Mouse (Mus musculus) kidney, postnatal 25 days (tissue): ENCODE results near the gene Strn3.
"Not testable (repeated sequence)": the region's sequence is repeated elsewhere in the genome, so short reads cannot be mapped to it uniquely, and the experiment has no call there.

Experiments
- DNase-seq, 2 experiments: peaks; one replicate each; pipeline ENCODE4 v3.0.0; 2021; ENCODE audit warnings: mixed read lengths in 2 of 2

Strn3 gene

DNA sequence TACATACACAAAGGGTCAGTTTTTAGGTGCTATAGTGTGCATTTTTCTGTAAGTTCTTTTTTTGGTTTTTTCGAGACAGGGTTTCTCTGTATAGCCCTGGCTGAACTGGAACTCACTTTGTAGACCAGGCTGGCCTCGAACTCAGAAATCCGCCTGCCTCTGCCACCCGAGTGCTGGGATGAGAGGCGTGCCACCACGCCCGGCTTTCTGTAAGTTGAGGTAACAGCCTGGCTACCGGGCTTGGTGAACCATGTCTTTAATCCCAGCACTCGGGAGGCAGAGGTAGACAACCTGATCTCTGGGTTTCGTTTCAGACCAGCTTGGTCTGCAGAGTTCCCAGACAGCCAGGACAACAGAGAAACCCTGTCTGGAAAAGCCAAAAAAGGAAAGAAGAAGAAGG is 1.2 kb upstream of the Strn3 start:
- peak in 1 of 2 experiments; percentile 49 for DNase-seq

DNA sequence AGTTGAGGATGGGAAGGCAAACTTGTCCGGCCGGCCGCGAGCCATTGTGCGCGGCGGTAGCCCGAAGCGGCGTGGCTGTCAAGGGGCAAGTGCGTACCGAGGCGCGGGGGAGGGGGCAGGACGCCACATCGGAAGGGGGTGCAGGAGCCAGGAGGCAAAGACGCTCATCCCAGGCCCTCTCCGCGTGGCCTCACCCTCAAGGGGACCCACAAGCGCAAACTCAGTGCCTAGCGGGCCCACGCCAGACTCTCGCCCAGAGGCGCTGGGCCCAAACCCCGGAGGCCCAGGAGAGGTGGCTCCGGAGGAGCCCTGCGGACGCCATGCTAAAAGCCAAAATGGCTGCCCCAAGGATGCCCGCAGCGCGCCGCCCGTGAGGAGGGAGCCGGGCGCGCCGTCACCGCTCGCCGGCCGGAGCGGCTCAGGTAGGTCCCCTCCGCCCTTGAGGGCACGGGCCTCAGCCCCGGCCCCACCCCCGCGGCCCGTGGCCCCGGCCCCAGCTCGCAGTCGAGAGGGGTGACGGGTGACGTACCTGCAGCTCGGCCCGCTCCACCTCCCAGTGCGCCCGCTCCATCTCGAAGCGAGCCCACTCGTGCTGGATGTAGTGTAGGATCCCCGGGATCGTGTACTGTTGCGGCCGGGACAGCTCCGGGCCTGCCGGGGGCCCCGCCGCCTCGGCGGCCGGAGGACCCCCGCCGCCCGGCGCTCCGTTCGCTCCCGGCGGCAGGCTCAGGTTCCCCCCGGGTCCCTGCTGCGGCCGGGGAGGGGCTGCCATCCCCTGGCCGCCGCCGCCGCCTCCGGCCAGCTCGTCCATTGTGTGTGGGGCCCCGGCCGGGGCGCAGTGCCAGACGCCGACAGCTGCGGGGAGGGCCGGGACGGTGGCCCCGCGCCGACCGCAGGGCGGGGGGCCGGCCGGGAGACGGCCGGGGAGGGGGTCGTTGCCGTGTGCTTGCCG is 528 bp downstream of the Strn3 start, which contains the start of gene Ap4s1:
Ap4s1 (plus strand) TSS at position 141 of the 952 bp plus-strand sequence.
- peak; percentile 68 to 87 for DNase-seq

DNA sequence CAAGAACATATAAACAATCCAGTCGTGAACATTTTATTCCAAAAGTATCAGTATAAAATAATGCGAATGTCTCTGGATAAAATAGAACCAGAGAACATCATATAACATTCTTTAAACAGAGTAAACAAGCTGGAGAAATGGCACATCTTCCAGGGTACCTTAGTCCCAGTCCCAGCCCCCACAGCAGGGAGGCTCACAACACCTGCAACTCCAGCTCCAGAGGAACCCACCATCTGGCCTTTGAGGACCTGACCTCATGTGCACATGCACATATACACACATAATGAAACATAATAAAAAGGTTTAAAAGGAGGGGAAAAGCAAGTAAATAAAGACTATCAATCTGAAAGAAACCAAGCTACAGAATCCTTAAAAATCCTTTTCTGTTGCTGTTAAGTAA is 3.2 kb downstream of the Strn3 start:
- no peak for DNase-seq

DNA sequence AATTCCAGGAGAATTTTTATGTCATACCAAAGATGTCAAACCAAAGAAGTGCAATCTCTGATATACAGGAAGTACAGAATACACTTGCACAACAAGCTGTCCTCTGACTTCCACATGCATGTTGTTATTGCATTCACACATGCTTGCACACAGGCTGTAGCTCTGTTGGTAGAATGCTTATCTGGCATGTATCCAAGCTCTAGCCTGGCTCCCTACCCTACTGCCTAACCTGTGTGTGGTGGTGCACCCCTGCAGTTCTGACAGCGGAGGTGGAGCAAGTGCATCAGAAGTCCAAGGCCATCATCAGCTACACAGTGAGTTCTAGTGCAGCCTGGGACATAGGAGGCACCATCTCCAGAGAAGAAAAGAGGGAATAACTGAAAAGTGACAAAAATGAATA is 12.9 kb downstream of the Strn3 start:
- peak; percentile 38 to 54 for DNase-seq

DNA sequence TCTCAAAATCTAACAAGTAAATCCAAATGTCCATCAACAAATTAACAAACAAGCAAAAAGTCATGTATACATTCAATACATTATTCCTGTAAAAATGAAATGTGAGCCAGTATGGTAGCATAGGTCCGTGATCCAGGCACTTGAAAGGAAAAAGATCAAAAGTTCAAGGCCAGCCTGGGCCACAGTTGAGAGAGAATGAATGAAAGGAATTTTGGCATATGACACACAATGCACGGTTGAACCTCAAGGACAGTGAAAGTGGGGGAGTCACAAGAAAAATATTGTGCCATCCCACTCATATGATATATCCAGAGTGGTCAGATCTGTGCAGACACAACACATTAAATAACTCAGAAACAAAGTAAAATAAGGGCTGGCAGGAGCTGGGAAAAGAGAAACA is 15.3 kb downstream of the Strn3 start:
- DNase-seq, result no peak

DNA sequence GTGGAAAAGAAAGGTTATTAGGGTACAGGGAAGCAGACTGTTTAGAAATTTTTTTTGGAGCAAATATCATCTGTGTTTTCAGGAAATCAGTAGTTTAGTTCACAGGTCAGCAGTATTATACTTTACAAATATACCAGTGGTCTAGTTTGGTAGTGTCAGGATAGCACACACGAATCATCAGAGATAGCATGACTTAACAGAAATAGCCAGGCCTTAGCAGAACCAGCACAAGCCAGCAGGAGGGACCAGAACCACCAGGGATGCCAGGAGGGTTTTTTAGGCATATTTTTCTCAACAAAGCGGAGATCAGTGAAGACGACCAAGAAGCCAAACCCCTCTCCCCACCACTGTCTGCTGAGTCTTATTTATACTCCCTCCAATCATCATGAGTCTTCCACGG is 18.4 kb downstream of the Strn3 start:
- DNase-seq, result no peak

DNA sequence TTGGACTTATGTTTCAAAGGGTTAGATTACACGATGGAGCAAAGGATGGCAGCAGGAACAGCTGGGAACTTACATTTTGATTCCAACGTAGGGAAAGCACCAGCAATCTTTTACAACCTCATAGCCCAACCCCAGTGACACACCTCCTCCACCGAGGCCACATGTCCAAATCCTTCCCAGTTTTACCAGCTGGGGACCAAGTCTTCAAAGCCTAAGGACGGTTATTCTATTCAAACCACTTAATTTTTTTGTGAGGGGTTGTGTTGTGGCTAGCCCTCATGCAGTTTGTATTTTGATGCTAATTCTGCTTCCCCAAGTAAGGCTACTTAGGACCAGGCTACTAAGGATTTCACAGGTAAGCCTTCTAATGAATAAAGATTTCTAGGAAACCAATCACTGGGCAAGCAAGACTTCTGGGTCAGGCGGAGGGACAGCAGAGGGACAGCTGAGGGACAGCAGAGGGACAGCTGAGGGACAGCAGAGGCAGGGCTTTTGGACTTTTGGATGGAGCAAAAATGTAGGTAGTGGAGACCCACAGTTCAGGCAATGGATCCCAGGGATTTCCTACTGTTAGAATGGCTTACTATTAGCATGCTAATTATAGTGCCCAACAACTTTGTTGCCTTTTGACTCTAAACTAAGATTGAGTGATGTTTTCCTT is 20.3 kb downstream of the Strn3 start:
- no peak for DNase-seq

DNA sequence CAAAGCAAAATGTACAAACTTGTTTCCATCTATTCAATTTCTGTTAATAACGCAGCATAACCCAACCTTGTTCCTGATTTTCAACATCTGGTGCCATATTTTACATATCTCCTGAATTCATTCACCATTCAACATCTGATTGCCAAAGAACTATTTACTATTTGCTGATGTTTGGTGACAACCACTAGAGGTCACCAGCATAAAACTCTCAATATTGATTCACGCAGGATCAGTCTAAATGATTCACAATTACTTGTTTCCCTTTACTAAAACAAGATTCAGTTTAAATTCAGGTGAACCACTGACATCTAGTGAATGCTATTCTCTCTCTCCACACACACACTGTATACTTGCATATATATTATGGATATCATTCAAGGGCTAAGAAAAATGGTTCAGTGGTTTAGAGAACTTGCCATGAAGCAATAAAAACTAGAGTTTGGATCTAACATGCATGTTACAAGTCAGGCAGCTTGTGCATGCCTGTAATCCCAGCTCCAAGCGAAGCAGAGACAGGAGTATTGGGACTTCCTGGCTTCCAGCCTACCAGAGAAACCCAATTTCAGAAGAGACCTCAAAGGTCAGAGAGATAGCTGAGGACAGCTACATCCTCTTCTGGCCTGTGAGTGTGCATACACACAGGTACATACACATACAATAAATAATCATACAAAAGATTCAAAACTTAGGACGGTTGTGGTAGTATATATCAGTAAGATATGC is 24.8 kb downstream of the Strn3 start:
- no peak for DNase-seq

DNA sequence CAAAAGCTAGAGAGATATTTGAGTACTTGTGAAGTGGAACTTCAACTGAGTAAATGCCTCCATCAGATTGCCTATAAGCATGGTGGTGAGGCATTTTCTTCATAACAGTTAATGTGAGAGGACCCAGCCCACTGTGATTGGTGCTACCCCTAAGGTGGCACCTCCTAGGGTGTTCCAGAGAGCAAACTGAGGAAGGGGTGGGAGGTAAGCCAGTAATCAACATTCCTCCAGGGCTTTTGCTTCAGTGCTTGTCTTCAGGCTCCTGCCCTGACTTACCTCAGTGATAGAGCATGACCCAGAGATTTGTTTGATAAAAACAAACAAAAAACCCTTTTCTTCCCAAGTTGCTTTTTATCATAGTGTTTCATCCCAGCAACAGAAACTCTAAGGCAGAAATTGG is 27.8 kb downstream of the Strn3 start:
- no peak for DNase-seq

DNA sequence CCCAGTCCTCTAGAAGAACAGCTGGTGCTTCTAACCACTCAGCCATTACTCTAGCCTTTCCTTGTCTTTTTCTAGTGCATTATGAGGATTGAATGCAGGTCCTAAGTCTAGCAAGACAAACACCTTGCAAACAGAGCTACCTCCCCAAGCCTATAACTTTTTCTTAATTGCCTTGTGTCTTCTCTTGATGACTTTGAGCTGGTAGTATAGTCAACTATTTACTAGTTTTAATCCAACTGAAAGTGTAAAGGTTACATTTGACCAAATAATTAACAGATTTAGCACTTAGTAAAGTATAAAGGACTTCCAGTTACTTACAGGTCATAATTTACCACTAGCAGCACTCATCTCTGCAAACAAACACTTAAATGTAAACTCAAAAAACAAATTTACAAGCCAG is 28.7 kb downstream of the Strn3 start:
- DNase-seq, result no peak

DNA sequence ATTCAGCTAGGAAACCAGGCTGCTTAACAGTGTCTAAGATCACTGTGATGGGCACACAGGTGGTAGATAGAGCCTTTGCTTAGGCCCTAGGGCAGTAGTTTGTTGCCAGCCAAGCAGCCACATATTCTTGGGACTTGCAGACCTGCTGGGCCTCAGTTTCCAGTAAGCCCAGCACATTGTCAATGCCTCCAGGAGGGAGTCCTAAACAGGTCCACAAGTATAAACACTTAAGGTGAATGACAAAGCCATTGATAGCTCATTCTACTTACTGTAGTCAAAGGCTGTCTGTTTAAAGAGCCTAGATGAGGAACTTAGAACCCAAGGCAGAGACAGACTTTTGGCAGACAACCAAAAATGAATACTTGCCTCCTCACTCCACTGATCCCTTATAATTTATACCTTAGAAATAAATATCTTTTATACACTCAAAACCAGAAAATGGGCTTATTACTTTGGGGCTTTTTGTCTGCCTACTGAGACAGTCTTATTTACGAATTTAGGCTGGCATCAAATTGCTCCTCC is 35.7 kb downstream of the Strn3 start:
- no peak for DNase-seq

DNA sequence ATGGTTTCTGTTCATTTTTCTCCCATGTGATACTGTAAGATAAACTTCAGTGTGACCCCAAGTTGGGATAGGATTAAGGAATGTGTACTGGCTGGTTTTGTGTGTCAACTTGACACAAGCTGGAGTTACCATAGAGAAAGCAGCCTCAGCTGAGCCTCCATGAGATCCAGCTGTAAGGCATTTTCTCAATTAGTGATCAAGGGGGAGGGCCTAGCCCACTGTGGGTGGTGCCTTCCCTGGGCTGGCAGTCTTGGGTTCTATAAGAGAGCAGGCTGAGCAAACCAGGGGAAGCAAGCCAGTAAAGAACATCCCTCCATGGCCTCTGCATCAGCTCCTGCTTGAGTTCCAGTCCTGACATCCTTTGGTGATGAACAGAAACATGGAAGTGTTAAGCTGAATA is 42.3 kb downstream of the Strn3 start:
- not testable (repeated sequence) for DNase-seq

DNA sequence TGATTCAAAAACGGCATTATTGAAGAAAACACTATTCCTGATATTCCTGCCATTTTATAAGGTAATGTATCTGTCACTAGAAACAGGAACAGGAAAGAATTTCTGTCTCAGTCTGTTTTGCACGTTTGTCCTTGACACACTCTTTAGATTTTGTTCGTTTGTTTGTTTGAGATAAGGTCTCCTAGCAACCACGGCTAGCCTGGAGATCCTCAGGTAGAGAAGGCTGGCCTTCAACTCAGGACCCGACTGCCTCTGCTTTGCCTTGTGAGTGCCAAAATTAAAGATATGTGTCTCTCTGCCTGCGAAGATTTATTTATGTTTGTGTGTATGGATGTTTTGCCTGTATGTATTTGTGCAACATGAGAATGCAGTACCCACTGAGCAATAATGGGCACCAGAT is 49.8 kb downstream of the Strn3 start:
- DNase-seq, result no peak

DNA sequence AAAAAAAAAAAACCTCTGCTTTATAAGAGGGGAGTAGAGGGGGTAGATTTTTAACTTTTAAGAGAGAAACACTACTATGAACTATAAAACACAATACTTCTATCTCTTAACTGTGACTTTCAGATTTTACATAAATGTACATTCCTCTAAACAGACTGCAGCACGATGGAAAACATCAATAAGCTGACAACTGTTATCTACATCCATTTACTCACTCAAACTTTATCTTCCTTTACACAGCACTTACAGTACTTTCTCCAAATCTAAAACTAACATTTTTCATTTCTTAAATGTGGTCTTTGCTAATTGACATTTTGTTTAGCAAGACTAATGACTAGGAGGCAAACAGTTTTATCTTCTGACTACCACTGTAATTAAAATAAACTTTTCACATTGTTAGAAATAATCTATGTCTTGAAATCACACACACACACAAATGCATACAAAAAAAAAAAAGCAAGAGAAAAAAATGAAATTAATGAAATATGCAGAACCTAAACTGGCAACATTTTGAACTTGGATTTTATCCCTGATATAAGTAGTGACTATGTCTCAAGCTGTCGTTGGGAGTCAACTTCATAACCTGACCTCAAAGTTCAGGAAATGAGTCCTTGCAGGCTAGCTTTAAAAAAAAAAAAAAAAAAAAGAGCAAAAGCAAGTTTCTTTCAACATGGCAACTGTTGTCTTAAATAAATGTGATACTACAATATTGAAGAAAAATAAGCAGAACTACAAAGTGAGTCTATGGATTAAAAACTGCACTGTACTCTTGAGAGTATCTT is 54.8 kb downstream of the Strn3 start:
- DNase-seq, result no peak

DNA sequence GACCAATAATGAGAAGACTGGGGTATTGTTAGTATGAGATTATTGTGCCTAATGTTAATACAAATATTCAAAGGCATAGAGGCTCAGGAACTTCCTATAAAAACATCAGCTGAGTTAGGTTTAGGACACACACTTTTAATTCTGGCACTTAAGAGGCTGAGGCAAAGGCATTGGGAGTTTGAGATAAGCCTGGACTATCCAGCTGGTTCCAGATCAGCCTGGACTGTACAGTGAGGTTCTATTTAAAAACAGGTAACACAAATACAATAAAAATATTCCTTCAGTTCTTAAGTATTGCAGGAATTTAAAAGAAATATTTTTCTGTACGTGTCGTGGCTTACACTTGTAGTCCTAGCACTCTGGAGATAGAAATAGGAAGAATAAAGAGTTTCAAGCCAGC is 55.4 kb downstream of the Strn3 start:
- DNase-seq, result no peak

DNA sequence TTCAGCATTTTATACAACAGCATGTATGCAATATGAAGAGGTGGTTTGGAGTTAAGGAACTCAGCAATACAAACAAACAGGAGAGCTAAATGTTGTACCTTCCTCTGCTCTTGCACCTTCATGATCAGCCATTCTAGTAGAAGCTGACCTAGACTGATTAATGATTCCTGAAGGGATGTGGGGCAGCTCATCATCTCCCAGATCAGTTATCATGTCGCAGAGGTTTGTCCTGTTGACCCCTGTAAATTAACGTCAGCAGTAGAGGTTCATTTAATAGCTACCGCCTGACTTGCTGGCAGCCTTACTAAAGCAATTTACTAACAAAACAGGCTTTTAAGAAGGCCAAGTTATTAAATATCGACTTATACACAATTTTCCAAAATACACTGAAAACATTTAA is 58.2 kb downstream of the Strn3 start:
- peak in 1 of 2 experiments; percentile 11 for DNase-seq

DNA sequence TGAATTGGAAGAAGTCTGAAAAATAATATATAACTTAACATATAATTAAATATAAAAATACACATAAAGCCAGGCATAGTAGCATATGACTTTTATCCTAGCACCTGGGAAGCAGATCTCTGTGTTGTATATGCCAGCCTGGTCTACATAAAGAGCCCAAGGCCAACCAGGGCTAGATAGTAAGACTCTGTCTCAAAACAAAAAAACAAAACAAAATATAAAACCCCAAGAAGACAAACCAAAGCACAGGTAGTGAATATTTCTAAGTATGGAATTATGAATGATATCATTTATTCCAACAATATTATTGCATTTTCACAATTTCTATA is 68.4 kb downstream of the Strn3 start:
- no peak for DNase-seq

DNA sequence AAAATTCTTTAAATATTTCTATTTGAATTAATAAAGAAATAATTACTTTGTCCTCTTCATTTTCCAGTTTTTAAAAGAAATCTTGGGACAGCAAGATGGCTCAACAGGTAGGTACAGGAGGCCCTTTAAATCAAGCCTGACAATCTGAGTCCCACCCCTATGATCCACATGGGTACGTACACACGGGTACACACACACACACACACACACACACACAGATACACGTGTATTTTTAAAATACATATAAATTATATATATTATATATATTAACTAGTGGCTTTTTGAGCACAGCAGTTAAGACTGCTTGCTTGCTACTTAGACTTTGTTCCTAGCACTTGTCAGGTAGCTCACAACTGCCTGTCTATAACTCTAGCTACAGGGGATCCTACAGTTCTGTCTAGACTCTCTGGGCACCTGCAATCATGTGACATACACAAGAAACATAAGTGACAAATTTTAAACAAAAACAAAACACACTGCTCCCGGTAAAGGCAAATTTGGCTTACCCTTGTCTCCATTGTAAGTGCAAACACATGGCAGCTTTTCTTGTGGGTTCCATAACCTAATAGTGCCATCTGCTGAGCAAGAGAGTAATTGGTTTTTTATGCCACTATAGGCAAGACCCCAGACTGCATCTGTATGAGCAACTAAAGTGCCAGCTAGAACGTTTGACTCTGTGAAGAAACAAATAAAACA is 68.9 kb downstream of the Strn3 start:
- no peak for DNase-seq

DNA sequence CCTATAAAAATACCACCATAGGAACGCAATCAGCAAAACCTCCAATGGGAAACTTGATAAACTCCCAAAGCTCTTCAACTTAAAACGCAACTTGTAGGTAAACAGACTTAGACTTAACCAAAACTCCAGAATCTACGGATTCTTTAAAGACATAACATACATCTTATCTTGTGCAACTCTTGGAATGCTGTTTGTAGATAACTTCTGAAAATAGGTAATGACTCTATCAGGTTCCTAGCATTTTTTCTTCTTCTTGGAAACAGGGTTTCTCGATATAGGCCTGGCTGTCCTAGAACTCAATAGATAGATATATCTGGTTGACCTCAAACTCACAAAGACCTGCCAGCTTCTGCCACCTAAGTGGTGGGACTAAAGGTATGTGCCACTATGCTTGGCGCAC is 70.5 kb downstream of the Strn3 start:
- DNase-seq, result no peak

DNA sequence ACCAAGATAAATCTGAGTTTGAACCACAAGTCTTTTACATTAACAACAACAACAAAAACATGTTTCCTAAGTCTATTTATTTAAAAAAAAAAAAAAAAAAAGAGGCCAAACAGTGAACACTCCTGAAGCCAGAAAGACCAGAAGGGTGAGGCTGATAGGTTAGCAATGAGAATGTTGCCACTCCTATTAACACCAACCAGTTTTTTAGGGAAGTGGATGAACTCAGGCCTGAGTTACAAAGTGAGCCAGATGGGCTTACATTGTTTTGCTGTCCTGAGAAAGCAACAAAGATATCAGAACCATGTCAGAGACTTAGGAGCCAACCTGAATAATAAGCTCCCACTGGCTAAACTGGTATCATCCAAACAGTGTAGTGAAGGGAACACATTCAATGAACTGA is 71.1 kb downstream of the Strn3 start:
- DNase-seq, result no peak

DNA sequence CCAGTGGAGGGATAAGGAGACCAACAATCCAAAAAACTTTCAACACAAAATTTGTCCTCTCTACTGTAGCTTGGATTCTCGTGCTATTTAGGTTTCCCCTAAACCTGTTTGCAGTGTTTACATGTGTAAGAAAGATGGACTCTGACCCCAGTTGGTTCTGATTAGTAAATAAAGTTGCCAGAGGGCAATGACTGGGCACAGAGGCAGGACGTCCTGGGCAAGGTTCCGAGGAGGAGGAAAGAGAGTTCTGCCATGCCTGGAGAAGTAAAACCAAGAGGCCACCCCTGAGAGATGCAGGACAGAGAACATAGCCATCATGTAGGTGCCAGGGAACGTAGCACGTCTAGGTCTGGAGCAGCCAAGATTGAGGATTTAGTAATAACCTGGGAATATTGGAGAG is 79.3 kb downstream of the Strn3 start:
- DNase-seq, result peak in 1 of 2 experiments; percentile 32

DNA sequence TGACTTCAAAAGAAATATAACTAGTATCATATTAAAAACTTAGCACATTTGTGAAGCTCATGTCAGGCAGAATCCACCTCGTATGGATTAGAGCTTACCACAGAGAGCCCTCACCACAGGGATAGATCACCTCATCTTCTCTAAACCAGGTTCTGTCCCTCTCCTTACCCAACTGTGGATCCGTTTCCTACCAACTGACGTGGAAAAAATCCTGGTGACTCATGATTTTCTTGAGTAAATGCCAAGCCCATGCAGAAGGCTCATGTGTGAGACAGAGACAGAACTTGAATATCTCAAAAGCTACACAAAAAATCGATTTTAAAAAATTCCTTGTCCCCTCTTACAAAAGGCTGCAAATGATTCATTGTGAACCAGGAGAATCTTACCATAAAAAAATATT is 85.6 kb downstream of the Strn3 start:
- DNase-seq, result no peak
